ENCODE assay signal across 8 mouse cellular contexts in genomic region chr5:115349225-115349555, GRCm38 (mm10). TPM values are rescaled to one million over a fixed set of nuclear protein-coding genes. Genes with fewer than 3 reads are reported as not detected.
DNase-seq lines count a peak whose midpoint lies in the region; ATAC-seq and TF ChIP-seq lines count a peak whose summit lies in the region.

No protein-coding gene starts in this region.

- 1% methylated on average over 18 of the region's 18 CpGs for WGBS in lung, adult 2 months
- WGBS in limb, embryonic 13.5 days: 1% methylated on average over 18 of the region's 18 CpGs
- under 1% methylated on average over 18 of the region's 18 CpGs for WGBS in olfactory bulb, adult 2 months

- peak overlapping the region; percentile 62 for H3K27ac ChIP-seq in embryonic fibroblast, embryonic 13.5 days (ENCODE audit: insufficient read depth, low read length)
- peak overlapping the region; percentile 68; the same call in 1 of the 2 replicates for H3K27ac ChIP-seq in limb, embryonic 13.5 days
- H3K27ac ChIP-seq in olfactory bulb, adult 2 months (ENCODE audit: insufficient read depth, low read depth, low read length): peak overlapping the region; percentile 71

- H3K4me2 ChIP-seq in limb, embryonic 13.5 days (replicated peaks): peak overlapping the region; percentile 83

- H3K4me3 ChIP-seq in lung, adult 2 months (replicated peaks; ENCODE audit: extremely low read depth, low read depth, low read length): peak overlapping the region; percentile 69
- H3K4me3 ChIP-seq in embryonic fibroblast, embryonic 13.5 days (ENCODE audit: insufficient read depth, low read length): peak overlapping the region; percentile 84
- peak overlapping the region; percentile 89 for H3K4me3 ChIP-seq in limb, embryonic 13.5 days
- peak overlapping the region; percentile 58 for H3K4me3 ChIP-seq in olfactory bulb, adult 2 months (ENCODE audit: insufficient read depth, low read depth, low read length)

- H3K4me1 ChIP-seq in lung, adult 2 months (ENCODE audit: control insufficient read depth, insufficient read depth, low read length): peaks cover 12% of the 10 kb centered on the region
- peaks cover 5% of the 10 kb centered on the region; the same call in 1 of the 2 replicates for H3K4me1 ChIP-seq in embryonic fibroblast, embryonic 13.5 days (ENCODE audit: control insufficient read depth, insufficient read depth, low read length)
- H3K4me1 ChIP-seq in limb, embryonic 13.5 days: peaks cover 13% of the 10 kb centered on the region
- 0 out of 2 replicates have a peak, but pooled peaks cover 2% of the 10 kb centered on the region for H3K4me1 ChIP-seq in olfactory bulb, adult 2 months (ENCODE audit: control insufficient read depth, insufficient read depth, low read length)

- H3K36me3 ChIP-seq in limb, embryonic 13.5 days: peaks cover 22% of the 10 kb centered on the region

- peak overlapping the region; percentile 74 for H3K9ac ChIP-seq in limb, embryonic 13.5 days

- TF ChIP-seq CTCF in lung, adult 2 months (IDR thresholded peaks at IDR 0.05; ENCODE audit: insufficient read depth, low read length): no peak
- no peak for TF ChIP-seq CTCF in embryonic fibroblast, embryonic 13.5 days (IDR thresholded peaks at IDR 0.05; ENCODE audit: borderline replicate concordance, insufficient read depth, low read length)
- no peak for TF ChIP-seq CTCF in olfactory bulb, adult 2 months (IDR thresholded peaks at IDR 0.05; ENCODE audit: insufficient read depth, low read depth, low read length)

- no peaks in the 10 kb centered on the region for H3K9me3 ChIP-seq in limb, embryonic 13.5 days

- ATAC-seq in limb, embryonic 13.5 days (ENCODE audit: low FRiP score, low read depth): peak; percentile 29

- TF ChIP-seq POLR2A in lung, adult 2 months (IDR thresholded peaks at IDR 0.05; ENCODE audit: borderline replicate concordance, extremely low read depth, low read depth, low read length): no peak
- no peak for TF ChIP-seq POLR2A in embryonic fibroblast, embryonic 13.5 days (IDR thresholded peaks at IDR 0.05; ENCODE audit: low read depth, low read length)
- TF ChIP-seq POLR2A in olfactory bulb, adult 2 months (IDR thresholded peaks at IDR 0.05; ENCODE audit: insufficient read depth, low read depth, low read length): no peak

- no peaks in the 10 kb centered on the region for H3K27me3 ChIP-seq in limb, embryonic 13.5 days

- DNase-seq in lung, adult 2 months: no peak
- no peak for DNase-seq in lung, postnatal 10 days
- DNase-seq in cerebellum, adult 11 months: no peak
- no peak for DNase-seq in thymus, postnatal 10 days (ENCODE audit: low spot score in 2 of 2)
- DNase-seq in thymus, postnatal 4 days: no peak

RNA-seq across cellular contexts. Expression of gene Cox6a1, which starts 0.4 kb away (rescaled TPM):
- polyA plus RNA-seq in lung, adult 2 months (2012; rRNA removed): 2,050 and 2,118 TPM in 2 replicates
- 280 and 336 TPM in 2 replicates for polyA plus RNA-seq in embryonic fibroblast, embryonic 13.5 days (2011; ENCODE audit: insufficient read length, low read depth, missing spikeins)
- polyA plus RNA-seq in limb, embryonic 13.5 days (2015; fragmentation: Nextera tagmentation; extraction: Ambion mirVana): 677 and 710 TPM in 2 replicates
- polyA plus RNA-seq in olfactory bulb, adult 2 months (2012; ENCODE audit: insufficient read depth, insufficient read length, low replicate concordance, missing spikeins): not detected in 2 replicates

RNA-seq across cellular contexts. Expression of gene Triap1, which starts 8.2 kb away (rescaled TPM):
- polyA plus RNA-seq in lung, adult 2 months (2012; rRNA removed): 9.2 and 10.8 TPM in 2 replicates
- 20.4 and 20.5 TPM in 2 replicates for polyA plus RNA-seq in embryonic fibroblast, embryonic 13.5 days (2011; ENCODE audit: insufficient read length, low read depth, missing spikeins)
- 58.8 and 62.1 TPM in 2 replicates for polyA plus RNA-seq in limb, embryonic 13.5 days (2015; fragmentation: Nextera tagmentation; extraction: Ambion mirVana)
- polyA plus RNA-seq in olfactory bulb, adult 2 months (2012; ENCODE audit: insufficient read depth, insufficient read length, low replicate concordance, missing spikeins): not detected in 2 replicates

RNA-seq across cellular contexts. Expression of gene Gatc, which starts 8.2 kb away (rescaled TPM):
- 11.3 and 12.0 TPM in 2 replicates for polyA plus RNA-seq in lung, adult 2 months (2012; rRNA removed)
- 13.6 and 18.7 TPM in 2 replicates for polyA plus RNA-seq in embryonic fibroblast, embryonic 13.5 days (2011; ENCODE audit: insufficient read length, low read depth, missing spikeins)
- polyA plus RNA-seq in limb, embryonic 13.5 days (2015; fragmentation: Nextera tagmentation; extraction: Ambion mirVana): 25.7 and 28.3 TPM in 2 replicates
- polyA plus RNA-seq in olfactory bulb, adult 2 months (2012; ENCODE audit: insufficient read depth, insufficient read length, low replicate concordance, missing spikeins): not detected in 2 replicates

RNA-seq across cellular contexts. Expression of gene Srsf9, which starts 22.2 kb away (rescaled TPM):
- 46.0 and 49.0 TPM in 2 replicates for polyA plus RNA-seq in lung, adult 2 months (2012; rRNA removed)
- 90.7 and 96.9 TPM in 2 replicates for polyA plus RNA-seq in embryonic fibroblast, embryonic 13.5 days (2011; ENCODE audit: insufficient read length, low read depth, missing spikeins)
- polyA plus RNA-seq in limb, embryonic 13.5 days (2015; fragmentation: Nextera tagmentation; extraction: Ambion mirVana): 314 and 331 TPM in 2 replicates
- not detected in 2 replicates for polyA plus RNA-seq in olfactory bulb, adult 2 months (2012; ENCODE audit: insufficient read depth, insufficient read length, low replicate concordance, missing spikeins)

RNA-seq across cellular contexts. Expression of gene Dynll1, which starts 48.4 kb away (rescaled TPM):
- 314 and 332 TPM in 2 replicates for polyA plus RNA-seq in lung, adult 2 months (2012; rRNA removed)
- polyA plus RNA-seq in embryonic fibroblast, embryonic 13.5 days (2011; ENCODE audit: insufficient read length, low read depth, missing spikeins): 572 and 612 TPM in 2 replicates
- polyA plus RNA-seq in limb, embryonic 13.5 days (2015; fragmentation: Nextera tagmentation; extraction: Ambion mirVana): 1,815 and 1,838 TPM in 2 replicates
- polyA plus RNA-seq in olfactory bulb, adult 2 months (2012; ENCODE audit: insufficient read depth, insufficient read length, low replicate concordance, missing spikeins): 797 TPM in 1 of 2 replicates, not detected in the other

Comparison
In these comparisons a context has a peak if more than half of its experiments do, and no peak if none do; other contexts are left out.
1. RNA of gene Triap1, which starts 8.2 kb away (polyA plus RNA-seq): 58.8 to 62.1 TPM in limb, embryonic 13.5 days, 20.4 to 20.5 TPM in embryonic fibroblast, embryonic 13.5 days and 9.2 to 10.8 TPM in lung, adult 2 months; not detected in olfactory bulb, adult 2 months; every median in the first group is over 10 times any median in the second.
2. RNA of gene Gatc, which starts 8.2 kb away (polyA plus RNA-seq): 25.7 to 28.3 TPM in limb, embryonic 13.5 days, 13.6 to 18.7 TPM in embryonic fibroblast, embryonic 13.5 days and 11.3 to 12.0 TPM in lung, adult 2 months; not detected in olfactory bulb, adult 2 months; every median in the first group is over 10 times any median in the second.
3. Peak in every context shown above with its lines, with median percentiles within 50 percentile points of each other: H3K4me3 ChIP-seq and H3K27ac ChIP-seq.